Mouse (Mus musculus): ENCODE data around the gene Senp3. TPM values are rescaled to one million over a fixed set of nuclear protein-coding genes. Genes with fewer than 3 reads are reported as not detected.
"Not testable (repeated sequence)": the region's sequence is repeated elsewhere in the genome, so short reads cannot be mapped to it uniquely, and the experiment has no call there.

Gene Senp3
- polyA plus RNA-seq, 1 experiment from 2014 or later: 94.0 TPM

- 50% methylated on average over 9 of the region's 9 CpGs for WGBS
- no peaks in the 10 kb centered on the region for H3K27me3 ChIP-seq (ENCODE audit: control insufficient read depth, insufficient read depth, low read depth, low read length)
- no peak overlapping the region for H3K27ac ChIP-seq (ENCODE audit: low read length)
- no peak overlapping the region for H3K9ac ChIP-seq (ENCODE audit: low read depth, low read length)
- ATAC-seq: no peak
- H3K4me2 ChIP-seq (ENCODE audit: low read length): no peak overlapping the region
- H3K9me3 ChIP-seq (replicated peaks; ENCODE audit: control insufficient read depth, low read length, poor library complexity, severe bottlenecking): no peaks in the 10 kb centered on the region
- peaks cover 4% of the 10 kb centered on the region; the same call in 1 of the 2 replicates for H3K4me1 ChIP-seq (ENCODE audit: control insufficient read depth, insufficient read depth, low read length)
- H3K36me3 ChIP-seq (ENCODE audit: control insufficient read depth, insufficient read depth, low read length): peaks cover 43% of the 10 kb centered on the region
- H3K4me3 ChIP-seq (ENCODE audit: low read depth, low read length): no peak overlapping the region
These were observed 27.1 kb downstream of the Senp3 start for GRCm38 (mm10) chr11:69654760-69655159.

GRCm38 (mm10) chr11:69653399-69653798, 28.5 kb downstream of the Senp3 start:
- Histone ChIP-seq H3K4me1 (ENCODE audit: control insufficient read depth, insufficient read depth, low read length) (peaks cover 4% of the 10 kb centered on the region; the same call in 1 of the 2 replicates), H3K4me2 (ENCODE audit: low read length) (no peak overlapping the region), H3K27ac (ENCODE audit: low read length) (no peak overlapping the region), H3K36me3 (ENCODE audit: control insufficient read depth, insufficient read depth, low read length) (peaks cover 43% of the 10 kb centered on the region), H3K27me3 (ENCODE audit: control insufficient read depth, insufficient read depth, low read depth, low read length) (no peaks in the 10 kb centered on the region), H3K4me3 (ENCODE audit: low read depth, low read length) (no peak overlapping the region), H3K9me3 (replicated peaks; ENCODE audit: control insufficient read depth, low read length, poor library complexity, severe bottlenecking) (no peaks in the 10 kb centered on the region), H3K9ac (ENCODE audit: low read depth, low read length) (no peak overlapping the region)
- ATAC-seq: no peak
- WGBS: 44% methylated on average over 5 of the region's 5 CpGs

GRCm38 (mm10) chr11:69645860-69646259, 36.0 kb downstream of the Senp3 start:
- no peak overlapping the region for H3K27ac ChIP-seq (ENCODE audit: low read length)
- H3K27me3 ChIP-seq (ENCODE audit: control insufficient read depth, insufficient read depth, low read depth, low read length): no peaks in the 10 kb centered on the region
- no peaks in the 10 kb centered on the region for H3K9me3 ChIP-seq (replicated peaks; ENCODE audit: control insufficient read depth, low read length, poor library complexity, severe bottlenecking)
- peaks cover 34% of the 10 kb centered on the region for H3K36me3 ChIP-seq (ENCODE audit: control insufficient read depth, insufficient read depth, low read length)
- H3K9ac ChIP-seq (ENCODE audit: low read depth, low read length): no peak overlapping the region
- ATAC-seq: no peak
- H3K4me3 ChIP-seq (ENCODE audit: low read depth, low read length): no peak overlapping the region
- 93% methylated on average over 5 of the region's 5 CpGs for WGBS
- no peaks in the 10 kb centered on the region for H3K4me1 ChIP-seq (ENCODE audit: control insufficient read depth, insufficient read depth, low read length)
- no peak overlapping the region for H3K4me2 ChIP-seq (ENCODE audit: low read length)

GRCm38 (mm10) chr11:69635471-69635870, 46.4 kb downstream of the Senp3 start:
- ATAC-seq: no peak
- H3K27me3 ChIP-seq (ENCODE audit: control insufficient read depth, insufficient read depth, low read depth, low read length): no peaks in the 10 kb centered on the region
- 0 out of 2 replicates have a peak overlapping the region, but pooled peaks have one; percentile 4 for H3K9ac ChIP-seq (ENCODE audit: low read depth, low read length)
- 0 out of 2 replicates have a peak, but pooled peaks cover 9% of the 10 kb centered on the region for H3K36me3 ChIP-seq (ENCODE audit: control insufficient read depth, insufficient read depth, low read length)
- peaks cover 33% of the 10 kb centered on the region for H3K4me1 ChIP-seq (ENCODE audit: control insufficient read depth, insufficient read depth, low read length)
- H3K9me3 ChIP-seq (replicated peaks; ENCODE audit: control insufficient read depth, low read length, poor library complexity, severe bottlenecking): no peaks in the 10 kb centered on the region
- 83% methylated on average over 3 of the region's 3 CpGs for WGBS
- no peak overlapping the region for H3K27ac ChIP-seq (ENCODE audit: low read length)
- H3K4me2 ChIP-seq (ENCODE audit: low read length): peak overlapping the region; percentile 24
- H3K4me3 ChIP-seq (ENCODE audit: low read depth, low read length): no peak overlapping the region

- under 1% methylated on average over 36 of the region's 50 CpGs for WGBS
- Histone ChIP-seq H3K4me2 (ENCODE audit: low read length) (peak overlapping the region; percentile 87), H3K9ac (ENCODE audit: low read depth, low read length) (peak overlapping the region; percentile 99), H3K9me3 (replicated peaks; ENCODE audit: control insufficient read depth, low read length, poor library complexity, severe bottlenecking) (no peaks in the 10 kb centered on the region), H3K36me3 (ENCODE audit: control insufficient read depth, insufficient read depth, low read length) (0 out of 2 replicates have a peak, but pooled peaks cover 3% of the 10 kb centered on the region), H3K4me1 (ENCODE audit: control insufficient read depth, insufficient read depth, low read length) (peaks cover 33% of the 10 kb centered on the region), H3K27ac (ENCODE audit: low read length) (peak overlapping the region; percentile 93), H3K27me3 (ENCODE audit: control insufficient read depth, insufficient read depth, low read depth, low read length) (no peaks in the 10 kb centered on the region), H3K4me3 (ENCODE audit: low read depth, low read length) (peak overlapping the region; percentile 79)
- ATAC-seq: peak; percentile 40
These were observed 48.6 kb downstream of the Senp3 start for GRCm38 (mm10) chr11:69633128-69633866.

GRCm38 (mm10) chr11:69632284-69633089, 49.4 kb downstream of the Senp3 start, which contains the start of gene Fxr2:
Gene Fxr2 (plus strand): TSS chr11:69632990.
- Histone ChIP-seq H3K4me2 (ENCODE audit: low read length) (peak within 1 kb of the TSS; percentile 87), H3K4me3 (ENCODE audit: low read depth, low read length) (peak within 1 kb of the TSS; percentile 79), H3K9ac (ENCODE audit: low read depth, low read length) (peak within 1 kb of the TSS; percentile 99), H3K27me3 (ENCODE audit: control insufficient read depth, insufficient read depth, low read depth, low read length) (no peaks in the 10 kb centered on the region), H3K27ac (ENCODE audit: low read length) (peak within 1 kb of the TSS; percentile 93), H3K36me3 (ENCODE audit: control insufficient read depth, insufficient read depth, low read length) (0 out of 2 replicates have a peak, but pooled peaks cover 3% of the 10 kb centered on the region), H3K9me3 (replicated peaks; ENCODE audit: control insufficient read depth, low read length, poor library complexity, severe bottlenecking) (no peaks in the 10 kb centered on the region), H3K4me1 (ENCODE audit: control insufficient read depth, insufficient read depth, low read length) (peaks cover 33% of the 10 kb centered on the region)
- peak; percentile 99 for ATAC-seq
- under 1% methylated on average over 31 of the region's 56 CpGs for WGBS

- no peaks in the 10 kb centered on the region for H3K9me3 ChIP-seq (replicated peaks; ENCODE audit: control insufficient read depth, low read length, poor library complexity, severe bottlenecking)
- H3K27me3 ChIP-seq (ENCODE audit: control insufficient read depth, insufficient read depth, low read depth, low read length): no peaks in the 10 kb centered on the region
- H3K9ac ChIP-seq (ENCODE audit: low read depth, low read length): no peak overlapping the region
- peaks cover 15% of the 10 kb centered on the region for H3K4me1 ChIP-seq (ENCODE audit: control insufficient read depth, insufficient read depth, low read length)
- no peak overlapping the region for H3K4me2 ChIP-seq (ENCODE audit: low read length)
- 59% methylated on average over 1 of the region's 1 CpGs for WGBS
- H3K36me3 ChIP-seq (ENCODE audit: control insufficient read depth, insufficient read depth, low read length): no peaks in the 10 kb centered on the region
- no peak overlapping the region for H3K4me3 ChIP-seq (ENCODE audit: low read depth, low read length)
- no peak for ATAC-seq
- no peak overlapping the region for H3K27ac ChIP-seq (ENCODE audit: low read length)
These were observed 52.1 kb downstream of the Senp3 start for GRCm38 (mm10) chr11:69629802-69630201.

- 40% methylated on average over 6 of the region's 6 CpGs for WGBS
- no peak overlapping the region for H3K9ac ChIP-seq (ENCODE audit: low read depth, low read length)
- no peak overlapping the region for H3K4me3 ChIP-seq (ENCODE audit: low read depth, low read length)
- H3K27ac ChIP-seq (ENCODE audit: low read length): no peak overlapping the region
- ATAC-seq: no peak
- H3K4me1 ChIP-seq (ENCODE audit: control insufficient read depth, insufficient read depth, low read length): peaks cover 4% of the 10 kb centered on the region; the same call in 1 of the 2 replicates
- no peaks in the 10 kb centered on the region for H3K27me3 ChIP-seq (ENCODE audit: control insufficient read depth, insufficient read depth, low read depth, low read length)
- H3K36me3 ChIP-seq (ENCODE audit: control insufficient read depth, insufficient read depth, low read length): no peaks in the 10 kb centered on the region
- H3K4me2 ChIP-seq (ENCODE audit: low read length): no peak overlapping the region
- H3K9me3 ChIP-seq (replicated peaks; ENCODE audit: control insufficient read depth, low read length, poor library complexity, severe bottlenecking): no peaks in the 10 kb centered on the region
These were observed 53.6 kb downstream of the Senp3 start for GRCm38 (mm10) chr11:69628286-69628685.

- not testable (repeated sequence) for H3K36me3 ChIP-seq (ENCODE audit: control insufficient read depth, insufficient read depth, low read length); ATAC-seq; H3K27me3 ChIP-seq (ENCODE audit: control insufficient read depth, insufficient read depth, low read depth, low read length); H3K4me3 ChIP-seq (ENCODE audit: low read depth, low read length); H3K4me2 ChIP-seq (ENCODE audit: low read length); H3K27ac ChIP-seq (ENCODE audit: low read length); H3K9me3 ChIP-seq (replicated peaks; ENCODE audit: control insufficient read depth, low read length, poor library complexity, severe bottlenecking); H3K9ac ChIP-seq (ENCODE audit: low read depth, low read length)
- 89% methylated on average over 2 of the region's 2 CpGs for WGBS
- H3K4me1 ChIP-seq (ENCODE audit: control insufficient read depth, insufficient read depth, low read length): peaks cover 10% of the 10 kb centered on the region
These were observed 57.5 kb downstream of the Senp3 start for GRCm38 (mm10) chr11:69624339-69624738.
